Mouse (Mus musculus) ES-E14 (cell line): Measurements from ENCODE around the gene Pdgfa. TPM values are rescaled to one million over a fixed set of nuclear protein-coding genes. Genes with fewer than 3 reads are reported as not detected.

Source experiments
- DNase-seq: peaks from one replicate; pipeline ENCODE4 v3.0.0-alpha.2; 2013; ENCODE audit warnings: low read depth, low spot score
- H3K27ac ChIP-seq: 2 replicates; pipeline ENCODE4 v1.5.1; 2012; ENCODE audit warnings: low read depth, mild to moderate bottlenecking, low read length, moderate library complexity, mixed read lengths; ENCODE audit not compliant: poor library complexity, insufficient read depth, severe bottlenecking
- H3K36me3 ChIP-seq: 2 replicates; pipeline ENCODE4 v1.6.1; 2012; ENCODE audit warnings: mild to moderate bottlenecking, low read length, moderate library complexity, mixed read lengths; ENCODE audit not compliant: control insufficient read depth, poor library complexity, insufficient read depth, severe bottlenecking
- H3K4me1 ChIP-seq, 2 experiments: fragments of 150-350 bp in 1 of 2; sonication (generic) in 1 of 2; 2 replicates each; pipeline ENCODE4 v1.6.1; 2012; ENCODE audit warnings: low read length in 2 of 2, mild to moderate bottlenecking in 1 of 2, mixed read lengths in 1 of 2; ENCODE audit not compliant: control insufficient read depth in 2 of 2, insufficient read depth in 2 of 2, poor library complexity in 1 of 2
- H3K4me3 ChIP-seq, 2 experiments: fragments of 150-350 bp in 1 of 2; sonication (generic) in 1 of 2; 2 replicates each; pipeline ENCODE4 v1.5.1; 2012; ENCODE audit warnings: low read length in 2 of 2, low read depth in 1 of 2, mild to moderate bottlenecking in 1 of 2, mixed read lengths in 1 of 2; ENCODE audit not compliant: insufficient read depth in 1 of 2, poor library complexity in 1 of 2, severe bottlenecking in 1 of 2
- H3K9ac ChIP-seq: 2 replicates; pipeline ENCODE4 v1.6.1; 2012; ENCODE audit warnings: low read depth, mild to moderate bottlenecking, low read length, mixed read lengths; ENCODE audit not compliant: poor library complexity, insufficient read depth, severe bottlenecking
- H3K9me3 ChIP-seq: fragments of 150-350 bp; sonication (generic); 2 replicates; pipeline ENCODE4 v1.6.1; 2012; ENCODE audit warnings: low read depth, mild to moderate bottlenecking, low read length; ENCODE audit not compliant: control insufficient read depth, insufficient read depth
- CHD2 ChIP-seq: IDR thresholded peaks from 2 replicates; pipeline ENCODE4 v1.6.1; 2014; ENCODE audit warnings: mild to moderate bottlenecking, low read depth, low read length, inconsistent platforms
- HCFC1 ChIP-seq: IDR thresholded peaks from 2 replicates; pipeline ENCODE4 v1.6.1; 2012; ENCODE audit warnings: low read length, inconsistent platforms, borderline replicate concordance; ENCODE audit not compliant: insufficient read depth
- MAFK ChIP-seq: IDR thresholded peaks from 2 replicates; pipeline ENCODE4 v1.6.1; 2014; ENCODE audit warnings: mild to moderate bottlenecking, low read depth, low read length, inconsistent platforms; ENCODE audit not compliant: insufficient read depth
- ZC3H11A ChIP-seq: IDR thresholded peaks from 2 replicates; pipeline ENCODE4 v1.6.1; 2012; ENCODE audit warnings: low read depth, mild to moderate bottlenecking, inconsistent platforms, low read length, borderline replicate concordance
- ZNF384 ChIP-seq: IDR thresholded peaks from 2 replicates; pipeline ENCODE4 v1.6.1; 2012; ENCODE audit warnings: low read depth, low read length, inconsistent platforms
- in situ Hi-C, 2 experiments: fragments of 600-800 bp; cut with MboI; formaldehyde crosslinking; loops; one replicate each; pipeline ENCODE4 v1.15.1; 2025; ENCODE audit warnings: low sequenced_read_pairs in 2 of 2, inconsistent platforms in 1 of 2; ENCODE audit not compliant: unreplicated experiment in 2 of 2
- total RNA-seq: library from RNA; depleted of rRNA; stranded (reverse); fragments of 300-350 nt; gene quantifications from 2 replicates; pipeline ENCODE4 v1.2.3, GENCODE M21; 2012

Pdgfa gene
- total RNA-seq, 1 experiment = 81.5 TPM

- Histone ChIP-seq H3K4me3 (no peak overlapping the region), H3K36me3 (no peaks in the 10 kb centered on the region), H3K4me1 (peaks cover 6 to 23% of the 10 kb centered on the region in 2 experiments; a peak in 3 of 4 replicates), H3K9me3 (no peaks in the 10 kb centered on the region), H3K9ac (no peak overlapping the region), H3K27ac (no peak overlapping the region)
- in situ Hi-C loops = no loop called here
- DNase-seq = no peak
- TF ChIP-seq ZNF384 (peak; percentile 70; the same call in 1 of the 2 replicates), CHD2 (no peak)
Measured at GRCm38 (mm10) chr5:139034746-139035145, 37.6 kb upstream of the Pdgfa start.

- H3K9ac ChIP-seq = no peak overlapping the region
Measured at GRCm38 (mm10) chr5:139033406-139034317, 36.5 kb upstream of the Pdgfa start.

DNA sequence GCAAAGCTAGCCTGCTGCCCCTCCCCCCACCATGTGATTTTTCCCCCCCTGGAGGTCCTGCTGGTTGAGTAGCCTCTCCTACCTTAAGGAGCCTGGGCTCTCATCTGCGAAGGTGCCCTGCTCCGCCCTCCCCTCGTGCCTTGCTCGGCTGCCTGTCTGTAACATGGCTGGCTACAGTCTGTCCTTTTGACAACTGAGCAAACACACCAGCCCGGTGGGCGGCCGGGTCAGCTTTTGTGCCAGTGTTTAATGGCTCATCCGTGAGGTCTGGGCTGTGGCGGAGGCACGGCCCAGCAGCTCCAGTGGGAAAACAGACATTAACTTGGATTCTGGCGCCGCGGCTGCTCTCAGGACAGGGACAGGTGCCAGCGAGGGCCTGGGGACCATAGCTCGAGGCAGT lies 30.4 kb upstream of the Pdgfa start:
- TF ChIP-seq MAFK = no peak
- TF ChIP-seq CHD2 = no peak
- no peak for TF ChIP-seq ZC3H11A
- no peak for TF ChIP-seq HCFC1
- TF ChIP-seq ZNF384 = no peak
- Histone ChIP-seq H3K36me3 (no peaks in the 10 kb centered on the region), H3K9ac (no peak overlapping the region), H3K27ac (no peak overlapping the region), H3K4me1 (peaks cover 0 to 5% of the 10 kb centered on the region in 2 experiments; a peak in 1 of 4 replicates), H3K4me3 (0 out of 4 replicates have a peak overlapping the region, but pooled peaks of 1 of the 2 experiments have one; percentile 12), H3K9me3 (no peaks in the 10 kb centered on the region)
- in situ Hi-C loops = no loop called here
- DNase-seq = no peak

More at GRCm38 (mm10) chr5:139033406-139034317, 36.5 kb upstream of the Pdgfa start:
- in situ Hi-C loops = no loop called here
- H3K9me3 ChIP-seq = no peaks in the 10 kb centered on the region
- H3K36me3 ChIP-seq = no peaks in the 10 kb centered on the region
- no peak overlapping the region for H3K27ac ChIP-seq
- H3K4me3 ChIP-seq = no peak overlapping the region
- TF ChIP-seq MAFK (no peak), ZNF384 (no peak), HCFC1 (no peak), CHD2 (no peak), ZC3H11A (no peak)
- peak; percentile 48 for DNase-seq
- peaks cover 6 to 23% of the 10 kb centered on the region in 2 experiments; a peak in 3 of 4 replicates for H3K4me1 ChIP-seq

DNA sequence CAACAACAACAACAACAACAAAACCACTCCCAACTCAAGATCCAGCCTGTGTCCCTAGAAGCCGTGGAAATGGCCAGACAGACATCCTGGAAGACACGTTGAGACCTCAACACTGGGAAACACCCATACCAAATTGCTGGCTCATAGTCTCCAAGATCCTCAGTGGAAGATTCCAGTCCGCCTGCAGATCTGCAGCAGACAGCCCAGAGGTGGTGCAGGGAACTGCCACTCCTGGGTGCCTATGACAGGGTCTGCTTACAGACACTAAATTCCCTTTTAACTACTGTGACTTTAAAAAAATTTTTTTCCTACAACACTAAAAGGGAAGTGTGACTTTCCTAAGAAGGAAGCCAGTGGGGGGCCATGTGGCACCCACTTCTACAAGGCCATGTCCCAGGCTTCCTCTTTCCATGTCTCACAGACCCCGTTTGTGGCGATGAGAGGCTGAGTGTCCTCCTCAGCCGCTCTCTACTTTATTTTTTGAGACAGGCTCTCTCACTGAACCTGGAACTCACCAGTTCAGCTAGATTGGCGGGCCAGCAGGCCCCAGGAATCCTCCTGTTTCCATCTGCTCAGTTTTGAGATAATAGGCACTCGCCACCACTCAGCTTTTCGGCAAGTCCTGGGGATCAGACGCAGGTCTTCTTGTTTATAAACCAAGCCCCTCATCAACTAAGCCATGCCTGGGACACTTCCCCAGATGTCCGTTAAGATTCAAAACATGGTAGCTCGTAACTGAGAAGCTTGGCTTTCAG lies 27.4 kb upstream of the Pdgfa start:
- no peak for TF ChIP-seq ZC3H11A
- TF ChIP-seq MAFK = no peak
- TF ChIP-seq CHD2 = no peak
- TF ChIP-seq ZNF384 = no peak
- no peak for TF ChIP-seq HCFC1
- no peak for DNase-seq
- in situ Hi-C loops = no loop called here
- Histone ChIP-seq H3K4me1 (peaks cover 0 to 5% of the 10 kb centered on the region in 2 experiments; a peak in 1 of 4 replicates), H3K9me3 (no peaks in the 10 kb centered on the region), H3K36me3 (no peaks in the 10 kb centered on the region), H3K27ac (no peak overlapping the region), H3K9ac (no peak overlapping the region), H3K4me3 (no peak overlapping the region)
